Mouse (Mus musculus) monocyte, adult 5-6 weeks (primary cell): Measurements from ENCODE around the gene Rgs3. TPM values are rescaled to one million over a fixed set of nuclear protein-coding genes. Genes with fewer than 3 reads are reported as not detected.

ENCODE experiments used
- ATAC-seq: fragments of 153-309, 156-312 bp; replicated peaks from 2 replicates; pipeline ENCODE4 v1.8.0; 2017; ENCODE audit warnings: mild to moderate bottlenecking; ENCODE audit not compliant: low TSS enrichment, insufficient number of reproducible peaks, severe bottlenecking, poor library complexity, low FRiP score
- total RNA-seq: library from RNA; stranded (forward); fragments of 200-1000, 200-491, 200-594 nt; gene quantifications from 3 replicates; pipeline ENCODE4 v1.2.3, GENCODE M21; 2017

The Rgs3 gene
- total RNA-seq, 1 experiment from 2014 or later = 86.7 TPM

DNA sequence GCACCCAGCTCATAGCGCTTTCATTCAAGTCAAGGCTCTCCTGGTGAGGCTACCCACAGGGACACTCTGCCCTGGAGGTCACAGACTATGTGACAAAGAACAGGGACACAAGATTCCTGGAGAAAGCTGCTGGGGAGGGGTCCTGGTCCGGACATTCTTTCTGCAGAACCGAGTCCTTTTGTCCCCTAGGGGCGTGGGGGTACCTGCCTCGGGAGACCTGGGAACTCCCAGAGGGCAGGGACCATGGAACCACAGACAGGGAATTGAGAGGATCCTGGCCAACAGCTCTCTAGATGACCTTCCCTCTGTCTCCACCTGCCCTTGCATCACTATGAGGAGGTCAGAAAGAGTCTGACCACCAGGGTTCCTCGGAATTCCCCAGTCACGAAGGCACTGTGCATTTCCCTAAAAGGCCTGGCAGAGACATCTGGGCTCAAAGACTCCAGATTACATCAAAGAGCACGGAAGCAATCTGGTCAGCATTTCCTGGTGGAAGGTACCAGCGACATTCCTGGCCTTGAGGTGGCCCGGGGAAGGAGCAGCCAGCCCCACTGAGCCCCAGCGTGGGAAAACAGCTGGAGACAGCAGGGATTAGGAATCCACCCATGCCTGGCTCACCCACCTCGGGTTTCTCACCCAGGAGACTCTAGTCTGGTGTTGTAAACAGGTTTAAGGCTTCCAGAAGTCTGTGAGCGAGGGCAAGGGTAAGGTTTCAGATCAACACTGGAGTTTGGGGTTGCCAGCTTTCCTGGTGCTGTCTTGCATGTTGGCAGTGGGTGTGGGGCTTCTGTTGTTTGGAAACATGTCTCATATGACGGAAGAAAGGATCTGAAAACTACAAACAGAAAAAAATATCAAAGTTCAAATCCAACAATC lies 183.5 kb downstream of the Rgs3 start:
- ATAC-seq = no peak

DNA sequence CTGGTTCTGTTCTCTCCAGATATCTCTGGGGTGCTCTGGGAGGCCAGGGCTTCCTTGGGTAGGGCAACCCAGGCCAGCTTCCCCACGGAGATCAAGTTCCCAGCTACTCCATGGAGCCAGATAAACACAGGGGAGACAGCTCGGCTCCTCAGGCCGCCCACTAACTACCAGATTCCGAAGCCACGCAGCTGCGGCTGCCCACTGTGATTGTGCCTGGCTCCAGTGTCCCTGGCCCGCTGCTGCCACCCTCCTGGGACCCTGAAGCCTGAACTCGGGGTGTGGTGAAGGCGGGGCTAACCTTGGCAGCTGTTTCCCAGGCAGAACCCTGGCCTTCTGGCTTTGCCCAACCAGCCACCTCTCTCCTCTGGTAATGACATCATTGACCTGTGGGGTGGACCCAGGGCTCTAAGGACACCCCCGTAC lies 184.9 kb downstream of the Rgs3 start:
- no peak; the same call in 1 of the 2 replicates for ATAC-seq

- ATAC-seq = no peak
Observed at GRCm38 (mm10) chr4:62744985-62745638, 185.5 kb downstream of the Rgs3 start.

Other genes with a start within 250 kb of the Rgs3 start
- gene Fkbp15, start 199.3 kb upstream of the Rgs3 start, total RNA-seq = 94.1 to 128 TPM (median 123 TPM) in 3 replicates
- gene Slc31a1, start 199.1 kb upstream of the Rgs3 start, total RNA-seq = 10.2 to 14.9 TPM (median 13.8 TPM) in 3 replicates
- 40.8 to 57.0 TPM (median 49.4 TPM) in 3 replicates for gene Cdc26, start 151.2 kb upstream of the Rgs3 start, total RNA-seq
- 10.7 to 14.9 TPM (median 11.4 TPM) in 3 replicates for gene Prpf4, start 151.1 kb upstream of the Rgs3 start, total RNA-seq
- not detected in 3 replicates for gene Rnf183, start 124.6 kb upstream of the Rgs3 start, total RNA-seq
- gene Wdr31, start 89.0 kb upstream of the Rgs3 start, total RNA-seq = not detected in 3 replicates
- 3.1 to 11.8 TPM (median 8.4 TPM) in 3 replicates for gene Bspry, start 79.8 kb upstream of the Rgs3 start, total RNA-seq
- 0.57 to 2.3 TPM (median 0.97 TPM) in 3 replicates for gene Hdhd3, start 56.4 kb upstream of the Rgs3 start, total RNA-seq
- 5.4 to 10.0 TPM (median 5.6 TPM) in 3 replicates for gene Alad, start 39.9 kb upstream of the Rgs3 start, total RNA-seq
- 17.8 to 18.8 TPM (median 18.0 TPM) in 3 replicates for gene Pole3, start 34.8 kb upstream of the Rgs3 start, total RNA-seq
- 0.19 TPM in 1 of 3 replicates, not detected in the others for gene 4933430I17Rik, start 34.5 kb upstream of the Rgs3 start, total RNA-seq